Mouse (Mus musculus) MEL (cell line): ENCODE measurements at regions not wholly inside any gene's neighbourhood (a gene's known extent, or its start where the extent isn't known, plus 50 kb on each side); places are given as distances from the start of the nearest gene placed in this dataset.

Experiments
- DNase-seq: peaks from one replicate; pipeline ENCODE4 v3.0.0; 2011; ENCODE audit warnings: low read depth, low spot score
- H3K27ac ChIP-seq: 2 replicates; pipeline ENCODE4 v1.5.1; 2012; ENCODE audit warnings: low read depth, mild to moderate bottlenecking, control low read depth, low read length, moderate library complexity; ENCODE audit not compliant: control insufficient read depth
- H3K27me3 ChIP-seq, 2 experiments: fragments of 150-350 bp in 1 of 2; sonication (generic) in 1 of 2; 2 replicates each; pipeline ENCODE4 v1.6.1; 2012; ENCODE audit warnings: low read length in 2 of 2, mild to moderate bottlenecking in 2 of 2, improper control_type of control experiment in 1 of 2, moderate library complexity in 1 of 2; ENCODE audit not compliant: insufficient read depth in 2 of 2, control insufficient read depth in 1 of 2
- H3K36me3 ChIP-seq, 2 experiments: 2 replicates each; pipeline ENCODE4 v1.6.1; 2012 to 2014; ENCODE audit warnings: low read length in 2 of 2, improper control_type of control experiment in 1 of 2, inconsistent platforms in 1 of 2, mild to moderate bottlenecking in 1 of 2; ENCODE audit not compliant: insufficient read depth in 2 of 2, control insufficient read depth in 1 of 2
- H3K4me1 ChIP-seq, 2 experiments: fragments of 150-350 bp in 1 of 2; sonication (generic) in 1 of 2; 2 replicates each; pipeline ENCODE4 v1.6.1; 2012; ENCODE audit warnings: low read length in 2 of 2, improper control_type of control experiment in 1 of 2, mild to moderate bottlenecking in 1 of 2; ENCODE audit not compliant: insufficient read depth in 2 of 2, control insufficient read depth in 1 of 2
- H3K4me3 ChIP-seq, 2 experiments: fragments of 150-350 bp in 1 of 2; sonication (generic) in 1 of 2; 2 replicates each; pipeline ENCODE4 v1.5.1; 2012; ENCODE audit warnings: low read depth in 2 of 2, low read length in 2 of 2, mild to moderate bottlenecking in 2 of 2, moderate library complexity in 2 of 2, control low read depth in 1 of 2, improper control_type of control experiment in 1 of 2; ENCODE audit not compliant: control insufficient read depth in 1 of 2, insufficient read depth in 1 of 2
- H3K79me2 ChIP-seq: 2 replicates; pipeline ENCODE4 v1.6.1; 2012; ENCODE audit warnings: mild to moderate bottlenecking, low read length, moderate library complexity; ENCODE audit not compliant: control insufficient read depth, poor library complexity, insufficient read depth
- H3K9ac ChIP-seq: 2 replicates; pipeline ENCODE4 v1.6.1; 2012; ENCODE audit warnings: low read depth, mild to moderate bottlenecking, control low read depth, low read length, moderate library complexity; ENCODE audit not compliant: control insufficient read depth, poor library complexity, severe bottlenecking
- H3K9me3 ChIP-seq: fragments of 150-350 bp; sonication (generic); replicated peaks from 2 replicates; pipeline ENCODE4 v1.6.1; 2012; ENCODE audit warnings: mild to moderate bottlenecking, low read length, improper control_type of control experiment, moderate library complexity; ENCODE audit not compliant: insufficient read depth
- BHLHE40 ChIP-seq: IDR thresholded peaks from 2 replicates; pipeline ENCODE4 v1.6.1; 2012; ENCODE audit warnings: low read depth, mild to moderate bottlenecking, inconsistent platforms, low read length, improper control_type of control experiment, borderline replicate concordance
- ELF1 ChIP-seq: IDR thresholded peaks from 2 replicates; pipeline ENCODE4 v1.6.1; 2014; ENCODE audit warnings: low read depth, mild to moderate bottlenecking, inconsistent platforms, low read length, improper control_type of control experiment, moderate library complexity
- EP300 ChIP-seq, 2 experiments: IDR thresholded peaks; 2 replicates each; pipeline ENCODE4 v1.6.1; 2011; ENCODE audit warnings: improper control_type of control experiment in 2 of 2, low read length in 2 of 2, low read depth in 1 of 2, mild to moderate bottlenecking in 1 of 2
- ETS1 ChIP-seq: IDR thresholded peaks from 2 replicates; pipeline ENCODE4 v1.6.1; 2012; ENCODE audit warnings: low read depth, mild to moderate bottlenecking, inconsistent platforms, low read length, improper control_type of control experiment, moderate library complexity
- GABPA ChIP-seq: IDR thresholded peaks from 2 replicates; pipeline ENCODE4 v1.6.1; 2012; ENCODE audit warnings: low read depth, mild to moderate bottlenecking, inconsistent platforms, low read length, improper control_type of control experiment, moderate library complexity
- GATA1 ChIP-seq: IDR thresholded peaks from 2 replicates; pipeline ENCODE4 v1.6.1; 2011; ENCODE audit warnings: low read depth, low read length, improper control_type of control experiment
- KAT2A ChIP-seq: conservative IDR thresholded peaks from 2 replicates; pipeline ENCODE4 v1.6.1; 2012; ENCODE audit warnings: low read depth, low read length, improper control_type of control experiment, inconsistent platforms
- MAFK ChIP-seq: IDR thresholded peaks from 2 replicates; pipeline ENCODE4 v1.6.1; 2011; ENCODE audit warnings: low read depth, mild to moderate bottlenecking, low read length, improper control_type of control experiment, borderline replicate concordance
- MAZ ChIP-seq: IDR thresholded peaks from 2 replicates; pipeline ENCODE4 v1.6.1; 2012; ENCODE audit warnings: low read depth, mild to moderate bottlenecking, inconsistent platforms, low read length, improper control_type of control experiment
- MEF2A ChIP-seq: IDR thresholded peaks from 2 replicates; pipeline ENCODE4 v1.6.1; 2014; ENCODE audit warnings: low read depth, mild to moderate bottlenecking, inconsistent platforms, low read length, improper control_type of control experiment; ENCODE audit not compliant: poor library complexity, insufficient replicate concordance, severe bottlenecking; ENCODE audit errors: extremely low read depth
- MXI1 ChIP-seq: IDR thresholded peaks from 2 replicates; pipeline ENCODE4 v1.6.1; 2011; ENCODE audit warnings: mild to moderate bottlenecking, low read depth, low read length, improper control_type of control experiment
- NELFE ChIP-seq: IDR thresholded peaks from 2 replicates; pipeline ENCODE4 v1.6.1; 2011; ENCODE audit warnings: low read depth, low read length, improper control_type of control experiment
- POLR2AphosphoS5 ChIP-seq: IDR thresholded peaks from 2 replicates; pipeline ENCODE4 v1.6.1; 2012; ENCODE audit warnings: low read depth, borderline replicate concordance, mild to moderate bottlenecking, inconsistent platforms, low read length, moderate library complexity, mixed read lengths
- RAD21 ChIP-seq: IDR thresholded peaks from 2 replicates; pipeline ENCODE4 v1.6.1; 2011; ENCODE audit warnings: mild to moderate bottlenecking, low read depth, low read length, improper control_type of control experiment
- RCOR1 ChIP-seq: IDR thresholded peaks from 2 replicates; pipeline ENCODE4 v1.6.1; 2012; ENCODE audit warnings: low read depth, mild to moderate bottlenecking, inconsistent platforms, low read length, improper control_type of control experiment
- SMC3 ChIP-seq: IDR thresholded peaks from 2 replicates; pipeline ENCODE4 v1.6.1; 2011; ENCODE audit warnings: low read depth, low read length, improper control_type of control experiment
- TAL1 ChIP-seq: IDR thresholded peaks from 2 replicates; pipeline ENCODE4 v1.6.1; 2012; ENCODE audit warnings: mild to moderate bottlenecking, inconsistent platforms, low read length, moderate library complexity, mixed read lengths
- TBP ChIP-seq: IDR thresholded peaks from 2 replicates; pipeline ENCODE4 v1.8.0; 2011; ENCODE audit warnings: low read depth, low read length, improper control_type of control experiment
- TCF12 ChIP-seq: IDR thresholded peaks from 2 replicates; pipeline ENCODE4 v1.6.1; 2014; ENCODE audit warnings: low read depth, mild to moderate bottlenecking, inconsistent platforms, low read length, improper control_type of control experiment, moderate library complexity
- USF1 ChIP-seq: IDR thresholded peaks from 2 replicates; pipeline ENCODE4 v1.6.1; 2014; ENCODE audit warnings: low read depth, mild to moderate bottlenecking, inconsistent platforms, low read length, improper control_type of control experiment, moderate library complexity
- ZKSCAN1 ChIP-seq: IDR thresholded peaks from 2 replicates; pipeline ENCODE4 v1.6.1; 2012; ENCODE audit warnings: low read depth, mild to moderate bottlenecking, inconsistent platforms, low read length, improper control_type of control experiment, moderate library complexity
- ZMIZ1 ChIP-seq: IDR thresholded peaks from 2 replicates; pipeline ENCODE4 v1.6.1; 2012; ENCODE audit warnings: low read depth, mild to moderate bottlenecking, inconsistent platforms, low read length, improper control_type of control experiment, moderate library complexity

GRCm38 (mm10) chr19:30348924-30349323 is 116.2 kb downstream of the Mbl2 start:
- TF ChIP-seq RAD21 (no peak), GABPA (no peak), ZKSCAN1 (no peak), NELFE (no peak), SMC3 (no peak), TBP (no peak), TCF12 (no peak), TAL1 (no peak), ZMIZ1 (no peak), ETS1 (no peak), USF1 (no peak), KAT2A (no peak), BHLHE40 (no peak), ELF1 (no peak), GATA1 (no peak)
- DNase-seq = no peak
- Histone ChIP-seq H3K4me3 (no peak overlapping the region), H3K9me3 (no peaks in the 10 kb centered on the region), H3K4me1 (no peaks in the 10 kb centered on the region), H3K79me2 (no peaks in the 10 kb centered on the region), H3K27me3 (no peaks in the 10 kb centered on the region), H3K9ac (no peak overlapping the region), H3K27ac (no peak overlapping the region), H3K36me3 (no peaks in the 10 kb centered on the region)

GRCm38 (mm10) chr19:30354981-30355380 is 122.2 kb downstream of the Mbl2 start:
- Histone ChIP-seq H3K36me3 (no peaks in the 10 kb centered on the region), H3K27ac (no peak overlapping the region), H3K4me1 (no peaks in the 10 kb centered on the region), H3K79me2 (no peaks in the 10 kb centered on the region), H3K4me3 (no peak overlapping the region), H3K27me3 (no peaks in the 10 kb centered on the region), H3K9me3 (no peaks in the 10 kb centered on the region), H3K9ac (no peak overlapping the region)
- DNase-seq = no peak
- no peak for TF ChIP-seq ELF1
- TF ChIP-seq ETS1 = no peak
- no peak for TF ChIP-seq GABPA
- no peak for TF ChIP-seq ZMIZ1
- TF ChIP-seq RCOR1 = no peak

DNA sequence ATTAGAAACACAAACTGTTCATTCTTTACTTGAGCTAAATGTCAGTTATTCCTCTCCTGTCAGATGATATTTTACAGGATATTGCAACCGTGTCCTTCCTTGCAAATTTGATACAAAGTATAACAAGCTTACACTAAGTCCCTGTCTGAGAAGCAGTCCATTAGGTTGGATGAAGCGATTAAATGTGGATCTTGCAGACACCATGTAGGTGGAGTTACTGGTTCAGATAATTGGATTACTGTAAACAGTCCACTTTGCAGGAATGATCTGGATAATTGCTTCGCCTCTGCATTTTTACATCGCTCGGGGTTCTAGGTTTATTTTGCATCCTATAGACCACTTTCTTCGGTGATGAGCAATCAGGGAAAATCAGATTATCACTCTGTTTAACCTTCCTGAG is 126.2 kb downstream of the Mbl2 start:
- Histone ChIP-seq H3K4me1 (no peaks in the 10 kb centered on the region), H3K9me3 (no peaks in the 10 kb centered on the region), H3K9ac (no peak overlapping the region), H3K4me3 (no peak overlapping the region), H3K36me3 (no peaks in the 10 kb centered on the region), H3K79me2 (no peaks in the 10 kb centered on the region), H3K27me3 (no peaks in the 10 kb centered on the region), H3K27ac (no peak overlapping the region)
- no peak for DNase-seq
- TF ChIP-seq MAZ (no peak), GABPA (no peak), USF1 (no peak), POLR2AphosphoS5 (no peak), MEF2A (no peak), ZMIZ1 (no peak), EP300 (IDR thresholded peaks at IDR 0.05; ENCODE audit: low read depth in 1 of 2, low read length in 2 of 2) (no peak), MXI1 (no peak), ZKSCAN1 (no peak), MAFK (no peak)
